Mouse (Mus musculus): ENCODE measurements around the gene Nxn. TPM values are rescaled to one million over a fixed set of nuclear protein-coding genes. Genes with fewer than 3 reads are reported as not detected.
A peak's percentile ranks its signal among the peaks of the same experiment; 100 is the strongest.

Nxn gene
- polyA plus RNA-seq, 1 experiment from 2014 or later, result 14.9 TPM

DNA sequence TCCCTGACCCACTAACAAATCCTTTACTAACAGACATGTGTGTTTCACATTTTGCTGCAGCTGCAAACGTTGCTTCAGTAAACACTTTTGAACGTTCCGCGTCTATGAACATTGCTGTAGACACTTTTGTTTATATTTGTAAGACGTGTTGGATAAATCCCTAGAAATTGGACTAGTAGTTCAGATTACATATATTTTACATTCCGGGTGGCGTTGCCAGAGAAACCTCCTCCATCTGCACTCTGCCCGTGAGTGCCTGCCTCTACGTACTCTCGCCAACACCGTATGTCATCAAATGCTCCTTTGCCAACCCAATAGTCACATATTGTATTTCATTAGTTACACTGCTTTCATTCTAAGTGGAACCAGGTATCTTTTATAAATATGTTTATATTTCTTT is 59.8 kb downstream of the Nxn start:
- no peak for TF ChIP-seq CTCF (IDR thresholded peaks at IDR 0.05; ENCODE audit: low read depth)
- 59% methylated on average over 11 of the region's 11 CpGs for WGBS
- H3K27me3 ChIP-seq (replicated peaks; ENCODE audit: control insufficient read depth, insufficient read depth, low read length), result no peaks in the 10 kb centered on the region
- ATAC-seq, result no peak
- no peak overlapping the region for H3K4me2 ChIP-seq (replicated peaks; ENCODE audit: low read depth)
- H3K9ac ChIP-seq (ENCODE audit: low read depth, low read length), result no peak overlapping the region
- no peak overlapping the region for H3K27ac ChIP-seq (ENCODE audit: low read depth, low read length)
- no peak overlapping the region for H3K4me3 ChIP-seq (ENCODE audit: low read depth, low read length)
- H3K9me3 ChIP-seq (ENCODE audit: control insufficient read depth), result no peaks in the 10 kb centered on the region
- no peaks in the 10 kb centered on the region for H3K4me1 ChIP-seq (replicated peaks; ENCODE audit: control insufficient read depth, insufficient read depth, low read length)
- no peaks in the 10 kb centered on the region for H3K36me3 ChIP-seq (ENCODE audit: control insufficient read depth, insufficient read depth)

DNA sequence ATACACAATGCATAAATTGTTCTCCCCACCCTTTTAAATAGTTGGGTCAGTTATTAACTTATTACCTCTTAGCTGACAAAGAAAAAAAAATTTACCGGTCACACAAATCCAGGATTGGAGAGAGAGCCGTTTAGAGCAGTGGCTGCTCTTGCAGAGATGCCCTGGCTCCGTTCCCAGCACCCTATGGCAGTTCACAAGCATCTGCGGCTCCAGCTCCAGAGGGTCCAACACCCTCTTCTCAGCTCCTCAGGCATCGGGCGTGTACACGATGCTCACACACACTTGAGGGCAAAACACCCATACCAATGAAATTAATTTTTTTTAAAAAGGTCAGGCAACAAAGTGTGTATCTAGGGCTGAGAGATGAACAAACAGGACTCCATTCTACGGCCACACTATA is 60.3 kb downstream of the Nxn start:
- Histone ChIP-seq H3K36me3 (ENCODE audit: control insufficient read depth, insufficient read depth) (no peaks in the 10 kb centered on the region), H3K27ac (ENCODE audit: low read depth, low read length) (no peak overlapping the region), H3K4me2 (replicated peaks; ENCODE audit: low read depth) (no peak overlapping the region), H3K9ac (ENCODE audit: low read depth, low read length) (no peak overlapping the region), H3K4me3 (ENCODE audit: low read depth, low read length) (no peak overlapping the region), H3K9me3 (ENCODE audit: control insufficient read depth) (no peaks in the 10 kb centered on the region), H3K4me1 (replicated peaks; ENCODE audit: control insufficient read depth, insufficient read depth, low read length) (no peaks in the 10 kb centered on the region), H3K27me3 (replicated peaks; ENCODE audit: control insufficient read depth, insufficient read depth, low read length) (no peaks in the 10 kb centered on the region)
- ATAC-seq, result no peak
- TF ChIP-seq CTCF (IDR thresholded peaks at IDR 0.05; ENCODE audit: low read depth), result no peak
- WGBS, result 62% methylated on average over 8 of the region's 8 CpGs

- no peak overlapping the region for H3K27ac ChIP-seq (ENCODE audit: low read depth, low read length)
- no peaks in the 10 kb centered on the region for H3K4me1 ChIP-seq (replicated peaks; ENCODE audit: control insufficient read depth, insufficient read depth, low read length)
Observed at GRCm38 (mm10) chr11:76337764-76338163, 61.2 kb downstream of the Nxn start.

DNA sequence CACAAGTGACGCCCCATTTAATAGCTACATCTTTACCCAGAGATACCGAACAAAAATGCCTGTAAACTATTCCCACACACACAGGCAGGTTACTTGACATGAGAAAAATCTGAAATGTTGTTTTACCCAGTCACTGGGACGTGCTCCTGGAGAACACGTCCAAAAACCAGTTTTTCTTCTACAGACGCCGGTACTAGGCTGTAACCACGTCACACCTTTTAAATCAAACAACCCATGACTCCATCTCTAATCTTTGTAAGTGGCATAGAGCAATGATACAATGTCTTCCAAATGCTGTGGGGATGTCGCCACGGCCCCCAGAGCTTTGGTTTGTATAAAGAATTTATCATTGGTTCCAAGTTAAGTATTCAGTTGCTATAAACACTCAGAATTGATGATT is 61.7 kb downstream of the Nxn start:
- whole genome bisulfite sequencing, result 39% methylated on average over 9 of the region's 9 CpGs
- Histone ChIP-seq H3K4me2 (replicated peaks; ENCODE audit: low read depth) (peak overlapping the region; percentile 57; the same call in 1 of the 2 replicates), H3K4me1 (replicated peaks; ENCODE audit: control insufficient read depth, insufficient read depth, low read length) (no peaks in the 10 kb centered on the region), H3K4me3 (ENCODE audit: low read depth, low read length) (no peak overlapping the region), H3K9ac (ENCODE audit: low read depth, low read length) (no peak overlapping the region), H3K27ac (ENCODE audit: low read depth, low read length) (no peak overlapping the region), H3K27me3 (replicated peaks; ENCODE audit: control insufficient read depth, insufficient read depth, low read length) (no peaks in the 10 kb centered on the region), H3K9me3 (ENCODE audit: control insufficient read depth) (no peaks in the 10 kb centered on the region), H3K36me3 (ENCODE audit: control insufficient read depth, insufficient read depth) (no peaks in the 10 kb centered on the region)
- ATAC-seq, result no peak
- TF ChIP-seq CTCF (IDR thresholded peaks at IDR 0.05; ENCODE audit: low read depth), result no peak

More at GRCm38 (mm10) chr11:76337764-76338163, 61.2 kb downstream of the Nxn start:
- WGBS, result 6% methylated on average over 7 of the region's 7 CpGs
- Histone ChIP-seq H3K4me3 (ENCODE audit: low read depth, low read length) (no peak overlapping the region), H3K4me2 (replicated peaks; ENCODE audit: low read depth) (peak overlapping the region; percentile 57), H3K9ac (ENCODE audit: low read depth, low read length) (no peak overlapping the region), H3K9me3 (ENCODE audit: control insufficient read depth) (no peaks in the 10 kb centered on the region), H3K36me3 (ENCODE audit: control insufficient read depth, insufficient read depth) (no peaks in the 10 kb centered on the region), H3K27me3 (replicated peaks; ENCODE audit: control insufficient read depth, insufficient read depth, low read length) (no peaks in the 10 kb centered on the region)
- ATAC-seq, result peak; percentile 36; the same call in 1 of the 2 replicates
- TF ChIP-seq CTCF (IDR thresholded peaks at IDR 0.05; ENCODE audit: low read depth), result no peak

- H3K36me3 ChIP-seq (ENCODE audit: control insufficient read depth, insufficient read depth), result no peaks in the 10 kb centered on the region
- no peak overlapping the region for H3K9ac ChIP-seq (ENCODE audit: low read depth, low read length)
- H3K4me2 ChIP-seq (replicated peaks; ENCODE audit: low read depth), result no peak overlapping the region
- H3K4me1 ChIP-seq (replicated peaks; ENCODE audit: control insufficient read depth, insufficient read depth, low read length), result no peaks in the 10 kb centered on the region
- H3K9me3 ChIP-seq (ENCODE audit: control insufficient read depth), result no peaks in the 10 kb centered on the region
- TF ChIP-seq CTCF (IDR thresholded peaks at IDR 0.05; ENCODE audit: low read depth), result no peak
- ATAC-seq, result no peak
- H3K27ac ChIP-seq (ENCODE audit: low read depth, low read length), result no peak overlapping the region
- H3K4me3 ChIP-seq (ENCODE audit: low read depth, low read length), result no peak overlapping the region
- no peaks in the 10 kb centered on the region for H3K27me3 ChIP-seq (replicated peaks; ENCODE audit: control insufficient read depth, insufficient read depth, low read length)
Observed at GRCm38 (mm10) chr11:76336224-76336623, 62.7 kb downstream of the Nxn start.

- H3K9ac ChIP-seq (ENCODE audit: low read depth, low read length), result no peak overlapping the region
- H3K4me1 ChIP-seq (replicated peaks; ENCODE audit: control insufficient read depth, insufficient read depth, low read length), result no peaks in the 10 kb centered on the region
- no peaks in the 10 kb centered on the region for H3K36me3 ChIP-seq (ENCODE audit: control insufficient read depth, insufficient read depth)
- no peak for TF ChIP-seq CTCF (IDR thresholded peaks at IDR 0.05; ENCODE audit: low read depth)
- no peak for ATAC-seq
- WGBS, result 89% methylated on average over 10 of the region's 10 CpGs
- no peaks in the 10 kb centered on the region for H3K27me3 ChIP-seq (replicated peaks; ENCODE audit: control insufficient read depth, insufficient read depth, low read length)
- H3K9me3 ChIP-seq (ENCODE audit: control insufficient read depth), result no peaks in the 10 kb centered on the region
- no peak overlapping the region for H3K4me2 ChIP-seq (replicated peaks; ENCODE audit: low read depth)
- H3K27ac ChIP-seq (ENCODE audit: low read depth, low read length), result no peak overlapping the region
- no peak overlapping the region for H3K4me3 ChIP-seq (ENCODE audit: low read depth, low read length)
Observed at GRCm38 (mm10) chr11:76334966-76335365, 64.0 kb downstream of the Nxn start.

DNA sequence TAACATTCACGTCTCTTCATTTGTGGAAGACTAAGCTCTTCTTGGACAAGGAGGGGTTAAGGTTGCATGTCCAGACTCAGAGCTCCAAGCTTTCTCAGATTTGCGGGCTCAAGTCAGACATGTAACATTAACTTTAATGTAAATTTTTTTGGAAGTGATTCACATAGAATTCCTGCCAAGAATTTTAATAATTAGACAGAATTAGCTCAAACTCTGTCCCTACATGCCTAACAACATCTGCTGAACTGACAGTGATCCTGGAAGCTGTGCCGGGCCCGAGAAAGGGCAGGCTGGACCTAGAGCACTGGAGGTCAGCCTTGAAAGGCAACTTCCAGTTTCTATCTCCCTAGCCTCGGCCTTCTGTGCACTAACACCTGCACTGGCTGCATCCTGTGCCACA is 66.7 kb downstream of the Nxn start:
- no peaks in the 10 kb centered on the region for H3K27me3 ChIP-seq (replicated peaks; ENCODE audit: control insufficient read depth, insufficient read depth, low read length)
- H3K9me3 ChIP-seq (ENCODE audit: control insufficient read depth), result no peaks in the 10 kb centered on the region
- no peaks in the 10 kb centered on the region for H3K4me1 ChIP-seq (replicated peaks; ENCODE audit: control insufficient read depth, insufficient read depth, low read length)
- H3K4me2 ChIP-seq (replicated peaks; ENCODE audit: low read depth), result no peak overlapping the region
- H3K9ac ChIP-seq (ENCODE audit: low read depth, low read length), result no peak overlapping the region
- no peak overlapping the region for H3K4me3 ChIP-seq (ENCODE audit: low read depth, low read length)
- WGBS, result 58% methylated on average over 5 of the region's 5 CpGs
- no peak for TF ChIP-seq CTCF (IDR thresholded peaks at IDR 0.05; ENCODE audit: low read depth)
- no peak for ATAC-seq
- H3K27ac ChIP-seq (ENCODE audit: low read depth, low read length), result no peak overlapping the region
- H3K36me3 ChIP-seq (ENCODE audit: control insufficient read depth, insufficient read depth), result no peaks in the 10 kb centered on the region

Measured in intestine, postnatal 0 days (tissue).